Comparison of ENCODE assay signal across 9 mouse cellular contexts in genomic region chr5:139387329-139388194, GRCm38 (mm10). TPM values are rescaled to one million over a fixed set of nuclear protein-coding genes. Genes with fewer than 3 reads are reported as not detected.
DNase-seq lines count a peak whose midpoint lies in the region; ATAC-seq and TF ChIP-seq lines count a peak whose summit lies in the region.
"Had no signal": no experiment of that assay in that cellular context is flagged by ENCODE, and none has a peak within 500 bp of the region (broad histone marks: within the 10 kb centered on the region; RNA-seq: fewer than 3 reads in every experiment).

No protein-coding gene starts in this region.

- TF ChIP-seq CTCF in brain, embryonic 14.5 days (IDR thresholded peaks at IDR 0.05; ENCODE audit: borderline replicate concordance, extremely low read depth, insufficient read depth, insufficient read length), result no peak

- ATAC-seq in hindbrain, embryonic 14.5 days (ENCODE audit: low FRiP score), result no peak
- ATAC-seq in heart, embryonic 16.5 days (replicated peaks; ENCODE audit: extremely low read depth, insufficient read depth, low FRiP score), result peak; percentile 9; the same call in 1 of the 2 replicates
- ATAC-seq in liver, embryonic 15.5 days (ENCODE audit: insufficient read depth), result no peak
- ATAC-seq in erythroid progenitor cell, adult 5-6 weeks (replicated peaks; ENCODE audit: low FRiP score, poor library complexity, severe bottlenecking), result no peak
- ATAC-seq: Patski had no signal

- no peak overlapping the region for H3K4me2 ChIP-seq in hindbrain, embryonic 14.5 days (replicated peaks)
- H3K4me2 ChIP-seq in heart, embryonic 16.5 days (ENCODE audit: low read depth, low read length), result no peak overlapping the region
- peak overlapping the region; percentile 87 for H3K4me2 ChIP-seq in liver, embryonic 15.5 days

- WGBS in hindbrain, embryonic 10.5 days, result 88% methylated on average over 10 of the region's 10 CpGs
- WGBS in hindbrain, embryonic 14.5 days, result 88% methylated on average over 10 of the region's 10 CpGs
- 69% methylated on average over 10 of the region's 10 CpGs for WGBS in heart, embryonic 16.5 days
- 72% methylated on average over 10 of the region's 10 CpGs for WGBS in liver, embryonic 15.5 days (ENCODE audit: insufficient replicate concordance)

- no peak overlapping the region for H3K9ac ChIP-seq in hindbrain, embryonic 14.5 days
- no peak overlapping the region for H3K9ac ChIP-seq in heart, embryonic 16.5 days (ENCODE audit: low read length)
- peak overlapping the region; percentile 89 for H3K9ac ChIP-seq in liver, embryonic 15.5 days

- 0 out of 2 replicates have a peak, but pooled peaks cover 3% of the 10 kb centered on the region for H3K36me3 ChIP-seq in hindbrain, embryonic 10.5 days
- no peaks in the 10 kb centered on the region for H3K36me3 ChIP-seq in hindbrain, embryonic 14.5 days (replicated peaks; ENCODE audit: control insufficient read depth, insufficient read depth)
- H3K36me3 ChIP-seq in heart, embryonic 16.5 days (ENCODE audit: control insufficient read depth, insufficient read depth), result no peaks in the 10 kb centered on the region
- peaks cover 46% of the 10 kb centered on the region for H3K36me3 ChIP-seq in liver, embryonic 15.5 days (replicated peaks)

- H3K27me3 ChIP-seq in hindbrain, embryonic 10.5 days (ENCODE audit: insufficient read depth, poor library complexity, severe bottlenecking), result no peaks in the 10 kb centered on the region
- no peaks in the 10 kb centered on the region for H3K27me3 ChIP-seq in hindbrain, embryonic 14.5 days (ENCODE audit: control insufficient read depth, insufficient read depth, low read length)
- no peaks in the 10 kb centered on the region for H3K27me3 ChIP-seq in heart, embryonic 16.5 days (ENCODE audit: control insufficient read depth, insufficient read depth, low read length)
- no peaks in the 10 kb centered on the region for H3K27me3 ChIP-seq in liver, embryonic 15.5 days
- H3K27me3 ChIP-seq: Patski had no signal

- intact Hi-C loops in left cerebral cortex, postnatal 25 days (cut with DNase I), result no loop called here

- peaks cover 69% of the 10 kb centered on the region for H3K4me1 ChIP-seq in hindbrain, embryonic 10.5 days (replicated peaks)
- peaks cover 28% of the 10 kb centered on the region for H3K4me1 ChIP-seq in hindbrain, embryonic 14.5 days (replicated peaks; ENCODE audit: control insufficient read depth, insufficient read depth, low read length)
- peaks cover 66% of the 10 kb centered on the region for H3K4me1 ChIP-seq in heart, embryonic 16.5 days (ENCODE audit: control insufficient read depth, insufficient read depth, low read length)
- H3K4me1 ChIP-seq in liver, embryonic 15.5 days (replicated peaks), result peaks cover 95% of the 10 kb centered on the region

- peak overlapping the region; percentile 76; the same call in 1 of the 2 replicates for H3K27ac ChIP-seq in hindbrain, embryonic 10.5 days
- no peak overlapping the region for H3K27ac ChIP-seq in hindbrain, embryonic 14.5 days
- H3K27ac ChIP-seq in heart, embryonic 16.5 days (ENCODE audit: low read length), result peak overlapping the region; percentile 70
- H3K27ac ChIP-seq in liver, embryonic 15.5 days (replicated peaks), result peak overlapping the region; percentile 100

- no peak for TF ChIP-seq POLR2A in brain, embryonic 14.5 days (IDR thresholded peaks at IDR 0.05; ENCODE audit: borderline replicate concordance, extremely low read depth, insufficient read depth, insufficient read length, poor library complexity, severe bottlenecking)

- DNase-seq in hindbrain, embryonic 10.5 days (ENCODE audit: low spot score), result no peak
- DNase-seq in hindbrain, embryonic 14.5 days (ENCODE audit: low spot score), result no peak
- DNase-seq in brain, embryonic 14.5 days (ENCODE audit: low read depth), result peak; percentile 52
- DNase-seq in left cerebral cortex, postnatal 25 days (ENCODE audit: low spot score in 2 of 2), result no peak
- DNase-seq in ovary, postnatal 14 days (ENCODE audit: low spot score), result no peak

- H3K9me3 ChIP-seq in hindbrain, embryonic 10.5 days, result no peaks in the 10 kb centered on the region
- H3K9me3 ChIP-seq in hindbrain, embryonic 14.5 days (ENCODE audit: control insufficient read depth, low read length), result no peaks in the 10 kb centered on the region
- H3K9me3 ChIP-seq in heart, embryonic 16.5 days (replicated peaks; ENCODE audit: control insufficient read depth, low read length), result no peaks in the 10 kb centered on the region
- no peaks in the 10 kb centered on the region for H3K9me3 ChIP-seq in liver, embryonic 15.5 days (replicated peaks)

- H3K4me3 ChIP-seq in hindbrain, embryonic 10.5 days, result no peak overlapping the region
- no peak overlapping the region for H3K4me3 ChIP-seq in hindbrain, embryonic 14.5 days (replicated peaks; ENCODE audit: low read length)
- H3K4me3 ChIP-seq in heart, embryonic 16.5 days (ENCODE audit: low read length), result no peak overlapping the region
- H3K4me3 ChIP-seq in liver, embryonic 15.5 days (replicated peaks), result peak overlapping the region; percentile 68

RNA-seq across cellular contexts. Expression of gene Gpr146, which starts 10.1 kb away (rescaled TPM):
- 2.0 and 2.8 TPM in 2 replicates for polyA plus RNA-seq in hindbrain, embryonic 10.5 days (2016; fragmentation: Nextera tagmentation; extraction: Ambion mirVana)
- 1.4 and 2.7 TPM in 2 replicates for polyA plus RNA-seq in hindbrain, embryonic 14.5 days (2014; fragmentation: Nextera tagmentation; extraction: Ambion mirVana)
- 1.5 and 2.0 TPM in 2 replicates for polyA plus RNA-seq in brain, embryonic 14.5 days (2012; rRNA removed)
- 17.1 and 17.2 TPM in 2 replicates for polyA plus RNA-seq in heart, embryonic 16.5 days (2015; fragmentation: Nextera tagmentation; extraction: Ambion mirVana)
- polyA plus RNA-seq in liver, embryonic 15.5 days (2015; fragmentation: Nextera tagmentation; extraction: Ambion mirVana), result 25.0 and 26.4 TPM in 2 replicates
- total RNA-seq in erythroid progenitor cell, adult 5-6 weeks (2015; ENCODE audit: low replicate concordance), result 34.0 and 38.9 TPM in 2 replicates
- total RNA-seq in erythroid progenitor cell, adult 5-6 weeks (2017; ENCODE audit: low replicate concordance), result 37.8 and 43.8 TPM in 2 replicates
- 10 to 100 TPM; 12.0 to 13.5 TPM for total RNA-seq in left cerebral cortex, postnatal 25 days (2021)

RNA-seq across cellular contexts. Expression of gene C130050O18Rik, which starts 17.5 kb away (rescaled TPM):
- polyA plus RNA-seq in hindbrain, embryonic 10.5 days (2016; fragmentation: Nextera tagmentation; extraction: Ambion mirVana), result 0.43 TPM in 1 of 2 replicates, not detected in the other
- polyA plus RNA-seq in hindbrain, embryonic 14.5 days (2014; fragmentation: Nextera tagmentation; extraction: Ambion mirVana), result 0.26 and 0.32 TPM in 2 replicates
- polyA plus RNA-seq in brain, embryonic 14.5 days (2012; rRNA removed), result 0.20 and 0.33 TPM in 2 replicates
- polyA plus RNA-seq in heart, embryonic 16.5 days (2015; fragmentation: Nextera tagmentation; extraction: Ambion mirVana), result 0.43 and 0.66 TPM in 2 replicates
- polyA plus RNA-seq in liver, embryonic 15.5 days (2015; fragmentation: Nextera tagmentation; extraction: Ambion mirVana), result 1.9 and 2.4 TPM in 2 replicates
- 2.9 TPM in 1 of 2 replicates, not detected in the other for total RNA-seq in erythroid progenitor cell, adult 5-6 weeks (2015; ENCODE audit: low replicate concordance)
- total RNA-seq in erythroid progenitor cell, adult 5-6 weeks (2017; ENCODE audit: low replicate concordance), result 0.26 TPM in 1 of 2 replicates, not detected in the other
- total RNA-seq in left cerebral cortex, postnatal 25 days (2021), result under 1 TPM; 0.30 to 0.34 TPM

RNA-seq across cellular contexts. Expression of gene Cyp2w1, which starts 35.1 kb away (rescaled TPM):
- polyA plus RNA-seq in hindbrain, embryonic 10.5 days (2016; fragmentation: Nextera tagmentation; extraction: Ambion mirVana), result not detected in 2 replicates
- polyA plus RNA-seq in hindbrain, embryonic 14.5 days (2014; fragmentation: Nextera tagmentation; extraction: Ambion mirVana), result not detected in 2 replicates
- 1.7 and 2.4 TPM in 2 replicates for polyA plus RNA-seq in brain, embryonic 14.5 days (2012; rRNA removed)
- polyA plus RNA-seq in heart, embryonic 16.5 days (2015; fragmentation: Nextera tagmentation; extraction: Ambion mirVana), result not detected in 2 replicates
- not detected in 2 replicates for polyA plus RNA-seq in liver, embryonic 15.5 days (2015; fragmentation: Nextera tagmentation; extraction: Ambion mirVana)
- total RNA-seq in erythroid progenitor cell, adult 5-6 weeks (2015; ENCODE audit: low replicate concordance), result not detected in 2 replicates
- not detected in 2 replicates for total RNA-seq in erythroid progenitor cell, adult 5-6 weeks (2017; ENCODE audit: low replicate concordance)
- total RNA-seq in left cerebral cortex, postnatal 25 days (2021), result not detected
- polyA plus RNA-seq: Patski had no signal

RNA-seq across cellular contexts. Expression of gene Gper1, which starts 35.4 kb away (rescaled TPM):
- polyA plus RNA-seq in hindbrain, embryonic 10.5 days (2016; fragmentation: Nextera tagmentation; extraction: Ambion mirVana), result 0.40 and 0.76 TPM in 2 replicates
- polyA plus RNA-seq in hindbrain, embryonic 14.5 days (2014; fragmentation: Nextera tagmentation; extraction: Ambion mirVana), result 7.5 TPM in 2 replicates
- polyA plus RNA-seq in brain, embryonic 14.5 days (2012; rRNA removed), result 6.5 and 6.8 TPM in 2 replicates
- polyA plus RNA-seq in heart, embryonic 16.5 days (2015; fragmentation: Nextera tagmentation; extraction: Ambion mirVana), result 3.0 and 4.0 TPM in 2 replicates
- 0.10 and 0.14 TPM in 2 replicates for polyA plus RNA-seq in liver, embryonic 15.5 days (2015; fragmentation: Nextera tagmentation; extraction: Ambion mirVana)
- not detected in 2 replicates for total RNA-seq in erythroid progenitor cell, adult 5-6 weeks (2015; ENCODE audit: low replicate concordance)
- total RNA-seq in erythroid progenitor cell, adult 5-6 weeks (2017; ENCODE audit: low replicate concordance), result not detected in 2 replicates
- 1 to 10 TPM; 3.0 to 3.3 TPM for total RNA-seq in left cerebral cortex, postnatal 25 days (2021)

RNA-seq across cellular contexts. Expression of gene Cox19, which starts 36.3 kb away (rescaled TPM):
- 116 and 147 TPM in 2 replicates for polyA plus RNA-seq in hindbrain, embryonic 10.5 days (2016; fragmentation: Nextera tagmentation; extraction: Ambion mirVana)
- 110 and 113 TPM in 2 replicates for polyA plus RNA-seq in hindbrain, embryonic 14.5 days (2014; fragmentation: Nextera tagmentation; extraction: Ambion mirVana)
- 123 and 149 TPM in 2 replicates for polyA plus RNA-seq in brain, embryonic 14.5 days (2012; rRNA removed)
- 75.7 and 75.8 TPM in 2 replicates for polyA plus RNA-seq in heart, embryonic 16.5 days (2015; fragmentation: Nextera tagmentation; extraction: Ambion mirVana)
- polyA plus RNA-seq in liver, embryonic 15.5 days (2015; fragmentation: Nextera tagmentation; extraction: Ambion mirVana), result 44.3 and 49.3 TPM in 2 replicates
- total RNA-seq in erythroid progenitor cell, adult 5-6 weeks (2015; ENCODE audit: low replicate concordance), result 8.8 and 11.9 TPM in 2 replicates
- 5.3 and 29.0 TPM in 2 replicates for total RNA-seq in erythroid progenitor cell, adult 5-6 weeks (2017; ENCODE audit: low replicate concordance)
- total RNA-seq in left cerebral cortex, postnatal 25 days (2021), result 10 to 100 TPM; 65.6 to 70.7 TPM
